Mouse (Mus musculus) ES-E14 (cell line): ENCODE measurements around the gene Hexim2. TPM values are rescaled to one million over a fixed set of nuclear protein-coding genes. Genes with fewer than 3 reads are reported as not detected.

ENCODE experiments used
- DNase-seq: peaks from one replicate; pipeline ENCODE4 v3.0.0-alpha.2; 2013; ENCODE audit warnings: low read depth, low spot score
- H3K27ac ChIP-seq: 2 replicates; pipeline ENCODE4 v1.5.1; 2012; ENCODE audit warnings: low read depth, mild to moderate bottlenecking, low read length, moderate library complexity, mixed read lengths; ENCODE audit not compliant: poor library complexity, insufficient read depth, severe bottlenecking
- H3K36me3 ChIP-seq: 2 replicates; pipeline ENCODE4 v1.6.1; 2012; ENCODE audit warnings: mild to moderate bottlenecking, low read length, moderate library complexity, mixed read lengths; ENCODE audit not compliant: control insufficient read depth, poor library complexity, insufficient read depth, severe bottlenecking
- H3K4me1 ChIP-seq, 2 experiments: fragments of 150-350 bp in 1 of 2; sonication (generic) in 1 of 2; 2 replicates each; pipeline ENCODE4 v1.6.1; 2012; ENCODE audit warnings: low read length in 2 of 2, mild to moderate bottlenecking in 1 of 2, mixed read lengths in 1 of 2; ENCODE audit not compliant: control insufficient read depth in 2 of 2, insufficient read depth in 2 of 2, poor library complexity in 1 of 2
- H3K4me3 ChIP-seq, 2 experiments: fragments of 150-350 bp in 1 of 2; sonication (generic) in 1 of 2; 2 replicates each; pipeline ENCODE4 v1.5.1; 2012; ENCODE audit warnings: low read length in 2 of 2, low read depth in 1 of 2, mild to moderate bottlenecking in 1 of 2, mixed read lengths in 1 of 2; ENCODE audit not compliant: insufficient read depth in 1 of 2, poor library complexity in 1 of 2, severe bottlenecking in 1 of 2
- H3K9ac ChIP-seq: 2 replicates; pipeline ENCODE4 v1.6.1; 2012; ENCODE audit warnings: low read depth, mild to moderate bottlenecking, low read length, mixed read lengths; ENCODE audit not compliant: poor library complexity, insufficient read depth, severe bottlenecking
- H3K9me3 ChIP-seq: fragments of 150-350 bp; sonication (generic); 2 replicates; pipeline ENCODE4 v1.6.1; 2012; ENCODE audit warnings: low read depth, mild to moderate bottlenecking, low read length; ENCODE audit not compliant: control insufficient read depth, insufficient read depth
- CHD2 ChIP-seq: IDR thresholded peaks from 2 replicates; pipeline ENCODE4 v1.6.1; 2014; ENCODE audit warnings: mild to moderate bottlenecking, low read depth, low read length, inconsistent platforms
- HCFC1 ChIP-seq: IDR thresholded peaks from 2 replicates; pipeline ENCODE4 v1.6.1; 2012; ENCODE audit warnings: low read length, inconsistent platforms, borderline replicate concordance; ENCODE audit not compliant: insufficient read depth
- MAFK ChIP-seq: IDR thresholded peaks from 2 replicates; pipeline ENCODE4 v1.6.1; 2014; ENCODE audit warnings: mild to moderate bottlenecking, low read depth, low read length, inconsistent platforms; ENCODE audit not compliant: insufficient read depth
- ZC3H11A ChIP-seq: IDR thresholded peaks from 2 replicates; pipeline ENCODE4 v1.6.1; 2012; ENCODE audit warnings: low read depth, mild to moderate bottlenecking, inconsistent platforms, low read length, borderline replicate concordance
- ZNF384 ChIP-seq: IDR thresholded peaks from 2 replicates; pipeline ENCODE4 v1.6.1; 2012; ENCODE audit warnings: low read depth, low read length, inconsistent platforms
- in situ Hi-C, 2 experiments: fragments of 600-800 bp; cut with MboI; formaldehyde crosslinking; loops; one replicate each; pipeline ENCODE4 v1.15.1; 2025; ENCODE audit warnings: low sequenced_read_pairs in 2 of 2, inconsistent platforms in 1 of 2; ENCODE audit not compliant: unreplicated experiment in 2 of 2
- total RNA-seq: library from RNA; depleted of rRNA; stranded (reverse); fragments of 300-350 nt; gene quantifications from 2 replicates; pipeline ENCODE4 v1.2.3, GENCODE M21; 2012

Gene Hexim2
- total RNA-seq, 1 experiment, result 9.7 TPM

GRCm38 (mm10) chr11:103173041-103173770, 41.0 kb downstream of the Hexim2 start:
- TF ChIP-seq ZC3H11A (no peak), CHD2 (no peak), ZNF384 (no peak), MAFK (no peak), HCFC1 (no peak)
- Histone ChIP-seq H3K9me3 (no peaks in the 10 kb centered on the region), H3K9ac (no peak overlapping the region), H3K4me1 (peaks cover 14 to 21% of the 10 kb centered on the region in 2 experiments; a peak in 3 of 4 replicates), H3K4me3 (no peak overlapping the region), H3K27ac (no peak overlapping the region), H3K36me3 (no peaks in the 10 kb centered on the region)
- no peak for DNase-seq
- in situ Hi-C loops, result no loop called here

- Histone ChIP-seq H3K4me3 (no peak overlapping the region), H3K9ac (no peak overlapping the region), H3K36me3 (no peaks in the 10 kb centered on the region), H3K9me3 (no peaks in the 10 kb centered on the region), H3K4me1 (peaks cover 14 to 21% of the 10 kb centered on the region in 2 experiments; a peak in 3 of 4 replicates), H3K27ac (no peak overlapping the region)
- no peak for DNase-seq
- in situ Hi-C loops, result no loop called here
- TF ChIP-seq HCFC1, result no peak
- TF ChIP-seq CHD2, result no peak
- TF ChIP-seq MAFK, result no peak
- no peak for TF ChIP-seq ZNF384
- no peak for TF ChIP-seq ZC3H11A
Observed at GRCm38 (mm10) chr11:103173771-103174344, 41.6 kb downstream of the Hexim2 start.

GRCm38 (mm10) chr11:103174411-103174832, 42.2 kb downstream of the Hexim2 start:
- H3K9ac ChIP-seq, result no peak overlapping the region
- no peak for TF ChIP-seq CHD2
- no peaks in the 10 kb centered on the region for H3K9me3 ChIP-seq
- no peak overlapping the region for H3K27ac ChIP-seq
- no peak overlapping the region for H3K4me3 ChIP-seq
- no peaks in the 10 kb centered on the region for H3K36me3 ChIP-seq
- in situ Hi-C loops, result no loop called here
- H3K4me1 ChIP-seq, result peaks cover 14 to 21% of the 10 kb centered on the region in 2 experiments; a peak in 3 of 4 replicates
- DNase-seq, result no peak

- DNase-seq, result no peak
- Histone ChIP-seq H3K4me3 (no peak overlapping the region), H3K4me1 (peaks cover 14 to 21% of the 10 kb centered on the region in 2 experiments; a peak in 3 of 4 replicates), H3K27ac (no peak overlapping the region), H3K36me3 (no peaks in the 10 kb centered on the region), H3K9ac (no peak overlapping the region), H3K9me3 (no peaks in the 10 kb centered on the region)
- in situ Hi-C loops, result no loop called here
- no peak for TF ChIP-seq MAFK
- TF ChIP-seq CHD2, result no peak
- TF ChIP-seq ZC3H11A, result no peak
- no peak for TF ChIP-seq ZNF384
- no peak for TF ChIP-seq HCFC1
Observed at GRCm38 (mm10) chr11:103174891-103175391, 42.7 kb downstream of the Hexim2 start.
